Mouse (Mus musculus) hindbrain, embryonic 14.5 days (tissue): ENCODE measurements around the gene Rai1. TPM values are rescaled to one million over a fixed set of nuclear protein-coding genes. Genes with fewer than 3 reads are reported as not detected.

Source experiments
- ATAC-seq: fragments of 200-750 bp; cut with Nextera tagmentation; 2 replicates; pipeline ENCODE4 v1.8.0; 2017; ENCODE audit warnings: moderate number of reproducible peaks, mild to moderate bottlenecking, moderate TSS enrichment, moderate library complexity; ENCODE audit not compliant: low FRiP score
- DNase-seq: peaks from one replicate; pipeline ENCODE4 v3.0.0-alpha.2; 2015; ENCODE audit warnings: low spot score
- H3K27ac ChIP-seq: fragments of 300-500 bp; sonication (generic); 2 replicates; pipeline ENCODE4 v1.5.1; 2014; ENCODE audit warnings: mild to moderate bottlenecking, moderate library complexity
- H3K27me3 ChIP-seq: fragments of 300-500 bp; sonication (generic); 2 replicates; pipeline ENCODE4 v1.6.1; 2014; ENCODE audit warnings: mild to moderate bottlenecking, low read length, mixed read lengths; ENCODE audit not compliant: control insufficient read depth, insufficient read depth
- H3K36me3 ChIP-seq: fragments of 300-500 bp; sonication (generic); replicated peaks from 2 replicates; pipeline ENCODE4 v1.6.1; 2014; ENCODE audit not compliant: control insufficient read depth, insufficient read depth
- H3K4me1 ChIP-seq: fragments of 300-500 bp; sonication (generic); replicated peaks from 2 replicates; pipeline ENCODE4 v1.6.1; 2014; ENCODE audit warnings: antibody characterized with exemption, low read length, mixed read lengths; ENCODE audit not compliant: control insufficient read depth, insufficient read depth
- H3K4me2 ChIP-seq: fragments of 300-500 bp; sonication (generic); replicated peaks from 2 replicates; pipeline ENCODE4 v1.6.1; 2014; ENCODE audit warnings: mild to moderate bottlenecking, moderate library complexity
- H3K4me3 ChIP-seq: fragments of 300-500 bp; sonication (generic); replicated peaks from 2 replicates; pipeline ENCODE4 v1.5.1; 2014; ENCODE audit warnings: mild to moderate bottlenecking, low read length
- H3K9ac ChIP-seq: fragments of 300-500 bp; sonication (generic); 2 replicates; pipeline ENCODE4 v1.6.1; 2014
- H3K9me3 ChIP-seq: fragments of 300-500 bp; sonication (generic); 2 replicates; pipeline ENCODE4 v1.6.1; 2016; ENCODE audit warnings: low read length; ENCODE audit not compliant: control insufficient read depth
- WGBS: fragments of 180-500 bp; shearing (Covaris S2); extraction: QIAGEN DNeasy Blood & Tissue Kit; methylation state at CpG from one replicate; pipeline ENCODE4 v1.1.7; 2014; 5-methylcytosine and 5-hydroxymethylcytosine counted together
- polyA plus RNA-seq: library from polyadenylated mRNA; unstranded; fragments of >200 nt; fragmentation: Nextera tagmentation; extraction: Ambion mirVana; gene quantifications from 2 replicates; pipeline ENCODE4 v1.2.1, GENCODE M21; 2014

The Rai1 gene
- polyA plus RNA-seq, 1 experiment from 2014 or later = 39.1 TPM

DNA sequence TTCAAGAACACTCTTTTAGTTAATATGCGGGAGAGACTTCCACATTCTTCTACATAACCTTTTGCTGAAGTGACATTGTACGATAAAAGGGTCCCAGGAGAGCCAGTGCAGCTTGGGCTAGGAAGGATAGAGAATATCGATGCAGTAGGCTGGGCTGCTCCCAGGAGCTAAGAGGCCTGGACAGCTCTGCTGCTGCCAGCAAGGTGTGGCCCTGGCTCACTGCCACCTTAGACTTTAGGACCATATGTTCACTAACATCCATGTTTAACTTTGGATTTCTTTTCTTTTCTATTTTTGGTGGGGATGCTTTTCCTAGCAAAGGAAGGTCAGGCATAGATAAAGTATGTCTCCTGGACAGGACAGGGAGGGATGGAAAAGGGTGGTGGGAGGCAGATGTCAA, 44.3 kb downstream of the Rai1 start:
- Histone ChIP-seq H3K27me3 (no peaks in the 10 kb centered on the region), H3K4me3 (no peak overlapping the region), H3K4me1 (peaks cover 27% of the 10 kb centered on the region), H3K4me2 (no peak overlapping the region), H3K9me3 (no peaks in the 10 kb centered on the region), H3K9ac (no peak overlapping the region), H3K36me3 (peaks cover 38% of the 10 kb centered on the region), H3K27ac (no peak overlapping the region; the same call in 1 of the 2 replicates)
- 47% methylated on average over 3 of the region's 3 CpGs for WGBS
- no peak for DNase-seq
- no peak for ATAC-seq

DNA sequence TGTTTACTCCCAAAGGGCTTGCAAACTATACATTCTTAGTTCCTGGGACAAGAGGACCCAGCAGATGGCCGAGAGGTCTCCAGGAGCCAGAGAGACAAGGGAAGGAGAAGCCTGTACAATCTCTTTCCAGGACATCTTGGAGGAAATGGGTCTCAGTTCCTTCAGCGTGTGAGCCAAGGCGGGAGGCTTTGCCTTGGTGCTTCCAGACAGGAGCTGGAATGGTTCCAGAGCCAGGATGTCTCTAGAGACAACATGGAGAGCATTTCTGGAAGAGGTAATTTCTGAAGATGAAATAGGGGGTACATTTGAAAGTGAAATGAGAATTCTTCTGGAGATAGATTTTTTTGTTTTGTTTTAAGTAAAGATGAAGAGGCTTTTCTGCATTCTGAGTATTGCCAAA, 45.9 kb downstream of the Rai1 start:
- H3K4me2 ChIP-seq = no peak overlapping the region
- H3K9ac ChIP-seq = no peak overlapping the region
- H3K4me3 ChIP-seq = no peak overlapping the region
- 85% methylated on average over 3 of the region's 3 CpGs for WGBS
- ATAC-seq = no peak
- DNase-seq = no peak
- H3K9me3 ChIP-seq = no peaks in the 10 kb centered on the region
- H3K36me3 ChIP-seq = peaks cover 36% of the 10 kb centered on the region; the same call in 1 of the 2 replicates
- peaks cover 14% of the 10 kb centered on the region for H3K4me1 ChIP-seq
- H3K27me3 ChIP-seq = no peaks in the 10 kb centered on the region
- no peak overlapping the region for H3K27ac ChIP-seq

DNA sequence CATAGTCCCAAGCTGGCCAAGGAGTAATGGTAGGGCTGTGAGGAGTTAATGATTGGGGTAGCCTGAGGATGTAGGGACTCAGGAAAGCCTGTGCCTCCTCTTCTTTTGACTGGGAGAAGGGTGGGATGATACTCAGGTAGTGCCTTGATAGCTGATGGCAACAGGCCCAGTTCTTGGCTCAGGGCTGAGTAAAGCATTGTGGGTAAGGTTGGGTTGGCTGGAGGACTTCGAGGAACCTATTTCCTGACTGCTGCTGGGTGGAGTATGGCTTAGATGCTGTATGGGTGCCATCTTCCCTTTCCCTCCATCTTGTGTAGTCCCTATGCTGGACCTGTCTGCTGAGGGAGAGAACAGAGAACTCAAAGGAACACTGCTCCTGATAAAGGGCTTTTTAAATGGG, 47.5 kb downstream of the Rai1 start:
- Histone ChIP-seq H3K27ac (no peak overlapping the region), H3K4me1 (peaks cover 14% of the 10 kb centered on the region)
- 88% methylated on average over 1 of the region's 1 CpGs for WGBS

DNA sequence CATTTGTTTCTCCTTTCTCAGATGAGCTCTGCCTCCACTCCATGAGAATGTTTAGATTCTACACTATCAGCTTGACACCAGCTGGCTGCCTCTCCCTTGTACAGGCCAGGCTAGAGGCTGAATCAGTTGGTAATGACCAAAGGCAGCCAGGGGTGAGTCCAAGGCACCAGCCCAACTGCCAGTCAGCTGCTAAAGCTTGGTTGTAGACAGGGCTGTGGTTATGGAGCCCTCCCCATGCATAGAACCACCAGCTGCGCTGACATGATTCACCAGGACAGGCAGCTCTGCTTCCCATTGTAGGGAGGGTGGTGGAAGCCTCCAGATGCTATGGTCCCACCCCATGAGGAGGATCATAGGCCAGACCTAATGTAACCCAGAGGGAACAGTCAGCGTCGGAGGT, 49.1 kb downstream of the Rai1 start:
- Histone ChIP-seq H3K27me3 (no peaks in the 10 kb centered on the region), H3K36me3 (peaks cover 11% of the 10 kb centered on the region), H3K4me3 (no peak overlapping the region), H3K9ac (no peak overlapping the region), H3K4me2 (no peak overlapping the region), H3K9me3 (no peaks in the 10 kb centered on the region), H3K4me1 (peaks cover 14% of the 10 kb centered on the region), H3K27ac (no peak overlapping the region)
- ATAC-seq = no peak
- 97% methylated on average over 3 of the region's 3 CpGs for WGBS
- DNase-seq = no peak

More for the DNA sequence above, 47.5 kb downstream of the Rai1 start:
- no peak overlapping the region for H3K4me3 ChIP-seq
- no peak overlapping the region for H3K4me2 ChIP-seq
- H3K36me3 ChIP-seq = peaks cover 23% of the 10 kb centered on the region
- H3K9me3 ChIP-seq = no peaks in the 10 kb centered on the region
- H3K27me3 ChIP-seq = no peaks in the 10 kb centered on the region
- ATAC-seq (no peak), DNase-seq (no peak)
- no peak overlapping the region for H3K9ac ChIP-seq

DNA sequence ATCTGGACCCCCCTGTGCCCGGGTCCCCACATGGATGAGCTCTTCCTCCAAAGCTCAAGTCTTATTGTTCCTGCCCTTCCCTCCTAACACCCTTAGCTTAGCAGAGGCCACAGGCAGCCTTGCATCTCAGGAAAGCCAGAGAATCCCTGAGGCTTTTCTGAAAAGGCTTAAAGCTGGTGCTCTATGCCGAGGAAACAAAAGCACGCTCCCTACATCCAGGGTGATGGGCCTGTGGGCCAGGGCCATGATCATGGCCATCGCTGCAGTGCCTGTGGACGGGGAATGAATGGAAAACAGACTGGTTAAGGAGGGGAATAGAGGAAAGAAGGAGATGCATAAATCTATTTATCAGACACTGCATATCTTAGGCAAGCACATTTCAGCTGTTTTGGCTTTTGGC, 50.9 kb downstream of the Rai1 start:
- no peak overlapping the region for H3K9ac ChIP-seq
- peaks cover 11% of the 10 kb centered on the region for H3K36me3 ChIP-seq
- 0 out of 2 replicates have a peak overlapping the region, but pooled peaks have one; percentile 63 for H3K27ac ChIP-seq
- no peaks in the 10 kb centered on the region for H3K27me3 ChIP-seq
- 58% methylated on average over 5 of the region's 5 CpGs for WGBS
- no peaks in the 10 kb centered on the region for H3K9me3 ChIP-seq
- peaks cover 17% of the 10 kb centered on the region for H3K4me1 ChIP-seq
- no peak for DNase-seq
- H3K4me3 ChIP-seq = no peak overlapping the region
- H3K4me2 ChIP-seq = no peak overlapping the region
- no peak for ATAC-seq

DNA sequence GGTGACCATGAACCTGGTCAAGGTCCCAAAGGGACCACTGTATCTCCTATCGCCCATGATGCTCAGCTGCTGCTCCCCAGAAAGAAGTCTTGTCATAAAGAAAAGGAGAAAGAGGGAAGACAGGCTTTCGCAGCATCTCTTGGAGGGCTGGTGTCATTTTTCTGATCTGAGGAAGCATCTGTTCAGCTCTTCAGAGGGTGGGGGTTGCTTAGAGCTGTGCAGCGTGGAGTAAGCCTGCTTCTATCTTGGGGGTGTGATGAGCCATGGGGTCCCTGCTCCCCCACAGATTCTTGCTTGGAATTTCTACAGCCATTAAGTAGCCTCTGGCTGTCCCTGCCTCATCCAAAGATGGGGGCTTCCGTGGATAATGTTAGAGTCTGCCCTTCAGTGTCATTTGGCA, 53.5 kb downstream of the Rai1 start:
- no peaks in the 10 kb centered on the region for H3K9me3 ChIP-seq
- WGBS = 78% methylated on average over 4 of the region's 4 CpGs
- ATAC-seq (no peak), DNase-seq (no peak)
- H3K9ac ChIP-seq = no peak overlapping the region
- H3K27ac ChIP-seq = no peak overlapping the region
- peaks cover 5% of the 10 kb centered on the region for H3K36me3 ChIP-seq
- no peak overlapping the region for H3K4me3 ChIP-seq
- H3K4me2 ChIP-seq = no peak overlapping the region
- no peaks in the 10 kb centered on the region for H3K27me3 ChIP-seq
- H3K4me1 ChIP-seq = peaks cover 42% of the 10 kb centered on the region

DNA sequence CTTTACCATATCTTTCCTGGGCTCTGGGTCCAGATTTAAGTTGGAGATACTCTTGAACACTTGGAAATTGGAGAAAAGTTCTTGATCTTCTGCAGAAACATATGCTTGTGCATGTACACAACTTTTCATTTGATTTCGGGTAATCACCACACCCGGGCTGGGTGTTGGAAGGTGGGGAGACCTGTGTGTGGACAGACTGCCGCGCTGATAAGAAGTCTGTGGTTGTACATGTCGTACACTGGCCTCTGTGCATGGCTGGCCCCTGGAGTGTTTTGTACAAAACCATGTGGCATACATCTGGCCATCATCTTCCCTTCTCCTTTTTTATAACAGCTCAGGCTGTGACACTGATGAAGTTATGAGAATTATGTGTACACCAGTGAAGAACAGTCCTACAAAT, 55.1 kb downstream of the Rai1 start:
- H3K27ac ChIP-seq = no peak overlapping the region
- no peak for DNase-seq
- WGBS = 93% methylated on average over 5 of the region's 5 CpGs
- H3K9me3 ChIP-seq = no peaks in the 10 kb centered on the region
- H3K36me3 ChIP-seq = no peaks in the 10 kb centered on the region; the same call in none of the 2 replicates
- H3K9ac ChIP-seq = no peak overlapping the region
- H3K4me1 ChIP-seq = peaks cover 57% of the 10 kb centered on the region
- no peak overlapping the region for H3K4me2 ChIP-seq
- ATAC-seq = no peak
- H3K4me3 ChIP-seq = no peak overlapping the region
- H3K27me3 ChIP-seq = no peaks in the 10 kb centered on the region

DNA sequence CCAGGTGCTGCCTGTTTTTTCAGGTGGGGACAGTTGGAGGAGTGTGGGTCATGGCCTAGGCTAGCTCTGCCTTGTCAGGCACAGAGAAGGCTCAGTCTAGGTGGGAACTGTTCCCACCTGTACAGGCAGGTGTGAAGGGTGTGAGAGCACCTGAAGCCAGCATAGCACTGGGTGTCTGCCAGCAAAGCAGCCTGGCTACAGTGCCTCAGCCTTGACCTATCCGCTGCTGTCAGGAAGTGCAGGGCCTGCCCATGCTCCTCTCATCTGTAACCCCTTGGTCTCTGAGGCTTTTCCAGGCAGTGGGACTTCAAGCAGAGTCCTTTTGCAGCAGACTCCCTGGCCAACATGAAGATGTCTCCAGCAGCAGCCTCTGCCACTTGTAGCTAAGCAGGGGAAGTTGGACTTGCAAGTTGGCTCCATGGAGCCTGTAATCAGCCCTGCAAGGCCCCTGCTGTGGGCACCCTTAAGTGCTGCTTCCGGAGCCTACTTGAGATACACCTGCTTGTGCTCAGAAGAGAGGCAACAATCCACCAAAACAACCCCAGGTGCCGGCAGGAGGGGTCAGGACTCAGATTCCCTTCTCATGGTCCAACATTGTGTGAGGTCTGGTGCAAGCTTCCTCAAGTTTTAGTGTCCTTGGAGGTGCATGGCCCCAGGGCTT, 55.8 kb downstream of the Rai1 start:
- no peak overlapping the region for H3K4me2 ChIP-seq
- ATAC-seq (no peak), DNase-seq (no peak)
- no peaks in the 10 kb centered on the region for H3K9me3 ChIP-seq
- H3K27ac ChIP-seq = peak overlapping the region; percentile 58
- no peaks in the 10 kb centered on the region for H3K27me3 ChIP-seq
- no peak overlapping the region for H3K4me3 ChIP-seq
- H3K4me1 ChIP-seq = peaks cover 60% of the 10 kb centered on the region
- 0 out of 2 replicates have a peak overlapping the region, but pooled peaks have one; percentile 24 for H3K9ac ChIP-seq
- 63% methylated on average over 3 of the region's 3 CpGs for WGBS
- no peaks in the 10 kb centered on the region; the same call in 1 of the 2 replicates for H3K36me3 ChIP-seq

DNA sequence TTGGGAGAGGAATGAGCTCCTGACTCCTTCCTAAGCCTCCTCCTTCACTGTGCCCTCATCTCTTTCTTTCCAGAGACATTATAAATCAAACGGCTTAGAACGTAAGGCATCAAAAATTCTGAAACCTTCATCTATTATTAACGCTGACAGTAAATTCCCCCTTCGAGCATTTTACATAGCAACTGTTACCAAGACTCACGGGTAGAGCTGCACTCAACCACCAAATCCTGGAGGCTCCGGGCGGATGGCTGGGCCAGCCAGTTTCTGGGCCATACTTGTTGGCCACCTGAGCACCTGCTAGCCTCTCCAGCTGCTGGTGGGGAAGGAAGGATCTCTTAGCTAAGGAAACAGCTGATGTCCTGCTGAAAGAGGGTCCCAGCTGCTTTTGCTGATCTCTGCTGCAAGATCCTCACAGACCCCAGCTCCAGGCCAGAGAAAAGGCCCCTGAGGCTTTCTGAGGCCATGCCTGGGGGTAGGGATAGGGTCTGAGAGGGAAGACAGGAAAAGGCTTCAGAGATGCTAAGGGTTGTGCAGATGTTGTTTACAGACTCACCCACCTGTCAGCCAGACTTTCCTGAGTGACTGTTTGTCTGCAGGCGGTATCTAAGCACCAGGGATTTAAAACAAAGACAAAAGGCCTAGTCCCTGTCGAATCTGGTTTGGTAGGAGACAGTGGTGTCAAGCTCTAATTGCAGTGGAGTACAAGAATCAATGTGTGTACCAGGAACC, 56.5 kb downstream of the Rai1 start:
- Histone ChIP-seq H3K4me1 (peaks cover 66% of the 10 kb centered on the region), H3K9me3 (no peaks in the 10 kb centered on the region), H3K4me3 (no peak overlapping the region), H3K4me2 (no peak overlapping the region), H3K9ac (0 out of 2 replicates have a peak overlapping the region, but pooled peaks have one; percentile 24), H3K27me3 (no peaks in the 10 kb centered on the region), H3K27ac (peak overlapping the region; percentile 58), H3K36me3 (no peaks in the 10 kb centered on the region; the same call in 1 of the 2 replicates)
- 39% methylated on average over 9 of the region's 9 CpGs for WGBS
- ATAC-seq (no peak), DNase-seq (no peak)
